Mouse (Mus musculus): ENCODE data around the gene Col5a2.

DNA sequence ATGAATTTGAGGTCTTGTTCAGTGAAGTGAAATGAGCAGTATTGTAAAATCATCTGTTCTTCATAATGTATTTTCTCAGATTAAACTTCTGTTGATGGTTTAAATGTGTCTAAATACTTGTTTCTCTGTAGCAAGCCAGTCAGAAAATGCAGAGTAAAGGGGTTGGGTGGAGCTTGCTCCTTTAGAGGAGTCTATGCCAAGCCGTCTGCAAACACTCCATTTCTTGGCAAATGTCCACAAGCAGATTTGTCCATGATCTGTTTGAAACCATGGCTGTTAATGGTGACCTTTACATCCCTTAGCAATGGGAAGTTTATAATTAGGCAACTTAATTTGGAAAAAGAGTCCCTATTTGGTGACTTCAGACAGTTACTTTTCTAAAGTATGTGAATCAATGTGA, 38.8 kb upstream of the Col5a2 start:
- TF ChIP-seq POLR2A (IDR thresholded peaks at IDR 0.05; ENCODE audit: control insufficient read depth, extremely low read depth, insufficient read depth, low read length, poor library complexity) (no peak), CTCF (IDR thresholded peaks at IDR 0.05; ENCODE audit: borderline replicate concordance, control insufficient read depth, extremely low read depth, insufficient read depth, low read length, poor library complexity) (no peak)
